Mouse (Mus musculus) central nervous system, embryonic 14 days (tissue): ENCODE measurements around the gene Cmtm4. TPM values are rescaled to one million over a fixed set of nuclear protein-coding genes. Genes with fewer than 3 reads are reported as not detected.

Experiments used
- polyA plus RNA-seq: library from polyadenylated mRNA; depleted of rRNA; stranded (reverse); fragments of >200 nt; gene quantifications from 2 replicates; pipeline ENCODE4 v1.2.3, GENCODE M21; 2012; rRNA removed

The Cmtm4 gene
- polyA plus RNA-seq = 17.2 and 17.3 TPM in 2 replicates

GRCm38 (mm10) chr8:104395703-104396357 is at the start of gene Cmtm4:
TSS of gene Cmtm4 (minus strand) at chr8:104395807.

GRCm38 (mm10) chr8:104442299-104443124 is 46.9 kb upstream of the Cmtm4 start, which contains the start of gene Dync1li2:
TSS of gene Dync1li2 (minus strand) at chr8:104443047.

GRCm38 (mm10) chr8:104339229-104339982 is 56.2 kb downstream of the Cmtm4 start, which contains the start of gene Cmtm3:
TSS of gene Cmtm3 (plus strand) at chr8:104339410.

GRCm38 (mm10) chr8:104321930-104322329 is 73.7 kb downstream of the Cmtm4 start, which contains the start of gene Cmtm2b:
TSS of gene Cmtm2b (plus strand) at chr8:104322230.

GRCm38 (mm10) chr8:104321267-104321666 is 74.3 kb downstream of the Cmtm4 start, which contains the start of gene Gm11020:
TSS of gene Gm11020 (plus strand) at chr8:104321567.

GRCm38 (mm10) chr8:104309441-104310155 is 86.0 kb downstream of the Cmtm4 start, which contains the start of the genes Gm45711 and Cmtm1:
TSS of gene Gm45711 (minus strand) at chr8:104310081.
TSS of gene Cmtm1 (minus strand) at chr8:104310145.

Other genes with a start within 250 kb of the Cmtm4 start
- gene Bean1, start 225.4 kb downstream of the Cmtm4 start, polyA plus RNA-seq = 10.2 and 12.3 TPM in 2 replicates
- 35.7 and 37.4 TPM in 2 replicates for gene Tk2, start 147.2 kb downstream of the Cmtm4 start, polyA plus RNA-seq
- gene Cklf, start 144.9 kb downstream of the Cmtm4 start, polyA plus RNA-seq = 47.6 and 48.8 TPM in 2 replicates
- not detected in 2 replicates for gene Cmtm2a, start 102.6 kb downstream of the Cmtm4 start, polyA plus RNA-seq
- not detected in 2 replicates for gene Gm45711, start 85.7 kb downstream of the Cmtm4 start, polyA plus RNA-seq
- gene Cmtm1, start 85.7 kb downstream of the Cmtm4 start, polyA plus RNA-seq = not detected in 2 replicates
- gene Gm11020, start 74.2 kb downstream of the Cmtm4 start, polyA plus RNA-seq = not detected in 2 replicates
- gene Cmtm2b, start 73.6 kb downstream of the Cmtm4 start, polyA plus RNA-seq = not detected in 2 replicates
- 49.4 and 80.1 TPM in 2 replicates for gene Cmtm3, start 56.4 kb downstream of the Cmtm4 start, polyA plus RNA-seq
- 106 and 111 TPM in 2 replicates for gene Dync1li2, start 47.2 kb upstream of the Cmtm4 start, polyA plus RNA-seq
- 0.30 and 0.37 TPM in 2 replicates for gene Terb1, start 114.1 kb upstream of the Cmtm4 start, polyA plus RNA-seq
- gene Nae1, start 138.8 kb upstream of the Cmtm4 start, polyA plus RNA-seq = 94.2 and 94.3 TPM in 2 replicates
- 1.2 and 1.4 TPM in 2 replicates for gene Car7, start 138.9 kb upstream of the Cmtm4 start, polyA plus RNA-seq
- gene Pdp2, start 195.6 kb upstream of the Cmtm4 start, polyA plus RNA-seq = 6.6 and 7.2 TPM in 2 replicates
- gene Cdh16, start 228.6 kb upstream of the Cmtm4 start, polyA plus RNA-seq = not detected in 2 replicates
- gene Rrad, start 235.5 kb upstream of the Cmtm4 start, polyA plus RNA-seq = 2.3 and 5.8 TPM in 2 replicates
- gene Ciao2b, start 246.2 kb upstream of the Cmtm4 start, polyA plus RNA-seq = 88.1 and 94.9 TPM in 2 replicates